In genomic region chr1:186985131-186985530, GRCm38 (mm10) we compare ENCODE assay signal across 18 mouse cellular contexts. TPM values are rescaled to one million over a fixed set of nuclear protein-coding genes. Genes with fewer than 3 reads are reported as not detected.
"Had no signal": no experiment of that assay in that cellular context is flagged by ENCODE, and none has a peak within 500 bp of the region (broad histone marks: within the 10 kb centered on the region; RNA-seq: fewer than 3 reads in every experiment).

No protein-coding gene starts in this region.

- H3K4me1 ChIP-seq: lung, embryonic 15.5 days; megakaryocyte, embryonic 14.5 days; neural tube, embryonic 12.5 days; stomach, embryonic 15.5 days had no signal

- DNase-seq: liver, postnatal 0 days; lung, adult 2 months; lung, postnatal 14 days; lung, postnatal 36 days; midbrain, embryonic 14.5 days; right cerebral cortex, postnatal 14 days; thymus, adult 2 months; thymus, postnatal 25 days; thymus, postnatal 4 days had no signal

- ATAC-seq: liver, postnatal 0 days; lung, postnatal 0 days had no signal

- H3K4me3 ChIP-seq: lung, embryonic 15.5 days; megakaryocyte, embryonic 14.5 days; midbrain, embryonic 12.5 days; neural tube, embryonic 12.5 days; stomach, embryonic 15.5 days had no signal

- H3K9ac ChIP-seq: liver, postnatal 0 days; lung, embryonic 15.5 days; midbrain, embryonic 12.5 days; neural tube, embryonic 12.5 days; stomach, embryonic 15.5 days had no signal

- H3K27me3 ChIP-seq: lung, embryonic 15.5 days; megakaryocyte, embryonic 14.5 days; neural tube, embryonic 12.5 days; stomach, embryonic 15.5 days had no signal

- H3K36me3 ChIP-seq: lung, embryonic 15.5 days; midbrain, embryonic 12.5 days; neural tube, embryonic 12.5 days; stomach, embryonic 15.5 days had no signal

- H3K4me2 ChIP-seq: lung, embryonic 15.5 days; midbrain, embryonic 12.5 days; neural tube, embryonic 12.5 days; stomach, embryonic 15.5 days had no signal

- H3K27ac ChIP-seq: lung, embryonic 15.5 days; macrophage; midbrain, embryonic 12.5 days; neural tube, embryonic 12.5 days; stomach, embryonic 15.5 days; stomach, postnatal 0 days had no signal

- H3K9me3 ChIP-seq: lung, embryonic 15.5 days; midbrain, embryonic 12.5 days; neural tube, embryonic 12.5 days; stomach, embryonic 15.5 days had no signal

RNA-seq across cellular contexts. Expression of gene D1Pas1, which starts 17.9 kb away (rescaled TPM):
- polyA plus RNA-seq: liver, postnatal 0 days; lung, adult 2 months; lung, embryonic 15.5 days; lung, postnatal 0 days; macrophage; spleen, adult 2 months; stomach, postnatal 0 days; thymus, adult 2 months had no signal
